Mouse (Mus musculus): ENCODE data around the gene Coq5. TPM values are rescaled to one million over a fixed set of nuclear protein-coding genes. Genes with fewer than 3 reads are reported as not detected.

Coq5 gene
- polyA plus RNA-seq, 1 experiment from 2014 or later = 52.2 TPM

- H3K9ac ChIP-seq (replicated peaks; ENCODE audit: low read length) = no peak overlapping the region
- H3K4me1 ChIP-seq (ENCODE audit: control insufficient read depth, insufficient read depth, low read length) = no peaks in the 10 kb centered on the region
- H3K9me3 ChIP-seq (replicated peaks; ENCODE audit: control insufficient read depth, low read length) = no peaks in the 10 kb centered on the region
- no peak overlapping the region for H3K27ac ChIP-seq (replicated peaks; ENCODE audit: low read depth, low read length)
- peaks cover 8% of the 10 kb centered on the region for H3K36me3 ChIP-seq (replicated peaks; ENCODE audit: control insufficient read depth, insufficient read depth, low read depth, low read length)
- H3K4me3 ChIP-seq (ENCODE audit: low read depth, low read length) = no peak overlapping the region
- H3K27me3 ChIP-seq (ENCODE audit: control insufficient read depth, insufficient read depth, low read length) = no peaks in the 10 kb centered on the region
- no peak for ATAC-seq (replicated peaks; ENCODE audit: insufficient number of reproducible peaks, low FRiP score, low TSS enrichment, low read depth)
- 89% methylated on average over 8 of the region's 8 CpGs for WGBS
- no peak overlapping the region for H3K4me2 ChIP-seq (ENCODE audit: low read depth, low read length)
- no peak for DNase-seq (ENCODE audit: low spot score)
Observed at GRCm38 (mm10) chr5:115261141-115261540, 18.3 kb upstream of the Coq5 start.

GRCm38 (mm10) chr5:115261880-115262279 lies 17.6 kb upstream of the Coq5 start:
- H3K9ac ChIP-seq (replicated peaks; ENCODE audit: low read length) = no peak overlapping the region
- no peaks in the 10 kb centered on the region for H3K9me3 ChIP-seq (replicated peaks; ENCODE audit: control insufficient read depth, low read length)
- H3K27me3 ChIP-seq (ENCODE audit: control insufficient read depth, insufficient read depth, low read length) = no peaks in the 10 kb centered on the region
- no peaks in the 10 kb centered on the region for H3K4me1 ChIP-seq (ENCODE audit: control insufficient read depth, insufficient read depth, low read length)
- 87% methylated on average over 1 of the region's 1 CpGs for WGBS
- H3K36me3 ChIP-seq (replicated peaks; ENCODE audit: control insufficient read depth, insufficient read depth, low read depth, low read length) = peaks cover 2% of the 10 kb centered on the region
- no peak for DNase-seq (ENCODE audit: low spot score)
- no peak overlapping the region for H3K4me3 ChIP-seq (ENCODE audit: low read depth, low read length)
- H3K4me2 ChIP-seq (ENCODE audit: low read depth, low read length) = no peak overlapping the region
- ATAC-seq (replicated peaks; ENCODE audit: insufficient number of reproducible peaks, low FRiP score, low TSS enrichment, low read depth) = no peak
- no peak overlapping the region for H3K27ac ChIP-seq (replicated peaks; ENCODE audit: low read depth, low read length)

GRCm38 (mm10) chr5:115262502-115263291 lies 16.8 kb upstream of the Coq5 start:
- 91% methylated on average over 14 of the region's 14 CpGs for WGBS
- peaks cover 2% of the 10 kb centered on the region for H3K36me3 ChIP-seq (replicated peaks; ENCODE audit: control insufficient read depth, insufficient read depth, low read depth, low read length)
- no peak for ATAC-seq (replicated peaks; ENCODE audit: insufficient number of reproducible peaks, low FRiP score, low TSS enrichment, low read depth)

GRCm38 (mm10) chr5:115266340-115266739 lies 13.1 kb upstream of the Coq5 start:
- Histone ChIP-seq H3K9me3 (replicated peaks; ENCODE audit: control insufficient read depth, low read length) (no peaks in the 10 kb centered on the region), H3K27me3 (ENCODE audit: control insufficient read depth, insufficient read depth, low read length) (no peaks in the 10 kb centered on the region), H3K4me2 (ENCODE audit: low read depth, low read length) (no peak overlapping the region), H3K27ac (replicated peaks; ENCODE audit: low read depth, low read length) (no peak overlapping the region), H3K4me1 (ENCODE audit: control insufficient read depth, insufficient read depth, low read length) (peaks cover 3% of the 10 kb centered on the region; the same call in 1 of the 2 replicates), H3K9ac (replicated peaks; ENCODE audit: low read length) (no peak overlapping the region), H3K36me3 (replicated peaks; ENCODE audit: control insufficient read depth, insufficient read depth, low read depth, low read length) (no peaks in the 10 kb centered on the region; the same call in none of the 2 replicates), H3K4me3 (ENCODE audit: low read depth, low read length) (no peak overlapping the region)
- 95% methylated on average over 5 of the region's 5 CpGs for WGBS
- DNase-seq (ENCODE audit: low spot score) (no peak), ATAC-seq (replicated peaks; ENCODE audit: insufficient number of reproducible peaks, low FRiP score, low TSS enrichment, low read depth) (no peak)

More at GRCm38 (mm10) chr5:115262502-115263291, 16.8 kb upstream of the Coq5 start:
- Histone ChIP-seq H3K4me1 (ENCODE audit: control insufficient read depth, insufficient read depth, low read length) (no peaks in the 10 kb centered on the region), H3K27me3 (ENCODE audit: control insufficient read depth, insufficient read depth, low read length) (no peaks in the 10 kb centered on the region), H3K27ac (replicated peaks; ENCODE audit: low read depth, low read length) (no peak overlapping the region), H3K4me3 (ENCODE audit: low read depth, low read length) (no peak overlapping the region), H3K4me2 (ENCODE audit: low read depth, low read length) (no peak overlapping the region), H3K9me3 (replicated peaks; ENCODE audit: control insufficient read depth, low read length) (no peaks in the 10 kb centered on the region), H3K9ac (replicated peaks; ENCODE audit: low read length) (no peak overlapping the region)
- no peak for DNase-seq (ENCODE audit: low spot score)

GRCm38 (mm10) chr5:115266787-115267468 lies 12.5 kb upstream of the Coq5 start:
- no peak for DNase-seq (ENCODE audit: low spot score)
- Histone ChIP-seq H3K4me2 (ENCODE audit: low read depth, low read length) (no peak overlapping the region), H3K4me1 (ENCODE audit: control insufficient read depth, insufficient read depth, low read length) (peaks cover 3% of the 10 kb centered on the region; the same call in 1 of the 2 replicates), H3K9ac (replicated peaks; ENCODE audit: low read length) (no peak overlapping the region), H3K9me3 (replicated peaks; ENCODE audit: control insufficient read depth, low read length) (no peaks in the 10 kb centered on the region), H3K27ac (replicated peaks; ENCODE audit: low read depth, low read length) (no peak overlapping the region), H3K27me3 (ENCODE audit: control insufficient read depth, insufficient read depth, low read length) (no peaks in the 10 kb centered on the region), H3K4me3 (ENCODE audit: low read depth, low read length) (no peak overlapping the region), H3K36me3 (replicated peaks; ENCODE audit: control insufficient read depth, insufficient read depth, low read depth, low read length) (no peaks in the 10 kb centered on the region; the same call in none of the 2 replicates)
- ATAC-seq (replicated peaks; ENCODE audit: insufficient number of reproducible peaks, low FRiP score, low TSS enrichment, low read depth) = no peak
- WGBS = 91% methylated on average over 8 of the region's 8 CpGs

- Histone ChIP-seq H3K9ac (replicated peaks; ENCODE audit: low read length) (no peak overlapping the region), H3K27me3 (ENCODE audit: control insufficient read depth, insufficient read depth, low read length) (no peaks in the 10 kb centered on the region), H3K4me2 (ENCODE audit: low read depth, low read length) (no peak overlapping the region), H3K4me3 (ENCODE audit: low read depth, low read length) (no peak overlapping the region), H3K27ac (replicated peaks; ENCODE audit: low read depth, low read length) (no peak overlapping the region), H3K36me3 (replicated peaks; ENCODE audit: control insufficient read depth, insufficient read depth, low read depth, low read length) (no peaks in the 10 kb centered on the region; the same call in none of the 2 replicates), H3K9me3 (replicated peaks; ENCODE audit: control insufficient read depth, low read length) (no peaks in the 10 kb centered on the region), H3K4me1 (ENCODE audit: control insufficient read depth, insufficient read depth, low read length) (peaks cover 3% of the 10 kb centered on the region; the same call in 1 of the 2 replicates)
- no peak for ATAC-seq (replicated peaks; ENCODE audit: insufficient number of reproducible peaks, low FRiP score, low TSS enrichment, low read depth)
- 84% methylated on average over 3 of the region's 3 CpGs for WGBS
- no peak for DNase-seq (ENCODE audit: low spot score)
Observed at GRCm38 (mm10) chr5:115267469-115268045, 11.9 kb upstream of the Coq5 start.

GRCm38 (mm10) chr5:115268266-115268665 lies 11.2 kb upstream of the Coq5 start:
- H3K4me1 ChIP-seq (ENCODE audit: control insufficient read depth, insufficient read depth, low read length) = peaks cover 3% of the 10 kb centered on the region; the same call in 1 of the 2 replicates
- 64% methylated on average over 3 of the region's 3 CpGs for WGBS

More at GRCm38 (mm10) chr5:115268266-115268665, 11.2 kb upstream of the Coq5 start:
- ATAC-seq (replicated peaks; ENCODE audit: insufficient number of reproducible peaks, low FRiP score, low TSS enrichment, low read depth) (no peak), DNase-seq (ENCODE audit: low spot score) (no peak)
- no peak overlapping the region for H3K27ac ChIP-seq (replicated peaks; ENCODE audit: low read depth, low read length)
- no peaks in the 10 kb centered on the region; the same call in none of the 2 replicates for H3K36me3 ChIP-seq (replicated peaks; ENCODE audit: control insufficient read depth, insufficient read depth, low read depth, low read length)
- no peak overlapping the region for H3K9ac ChIP-seq (replicated peaks; ENCODE audit: low read length)
- H3K9me3 ChIP-seq (replicated peaks; ENCODE audit: control insufficient read depth, low read length) = no peaks in the 10 kb centered on the region
- no peak overlapping the region for H3K4me3 ChIP-seq (ENCODE audit: low read depth, low read length)
- H3K27me3 ChIP-seq (ENCODE audit: control insufficient read depth, insufficient read depth, low read length) = no peaks in the 10 kb centered on the region
- no peak overlapping the region for H3K4me2 ChIP-seq (ENCODE audit: low read depth, low read length)
